Mouse (Mus musculus): ENCODE data around the gene Fn3krp.

Fn3krp gene

GRCm38 (mm10) chr11:121420830-121421552 lies at the start of gene Fn3krp:
Fn3krp (plus strand) TSS chr11:121421401.
- peak; percentile 93 for DNase-seq (ENCODE audit: extremely low spot score, low read depth, low spot score)

- no peak for DNase-seq (ENCODE audit: extremely low spot score, low read depth, low spot score)
These were observed 47.9 kb upstream of the Fn3krp start for GRCm38 (mm10) chr11:121373305-121373704.

GRCm38 (mm10) chr11:121378644-121379043 lies 42.6 kb upstream of the Fn3krp start:
- no peak for DNase-seq (ENCODE audit: extremely low spot score, low read depth, low spot score)

DNA sequence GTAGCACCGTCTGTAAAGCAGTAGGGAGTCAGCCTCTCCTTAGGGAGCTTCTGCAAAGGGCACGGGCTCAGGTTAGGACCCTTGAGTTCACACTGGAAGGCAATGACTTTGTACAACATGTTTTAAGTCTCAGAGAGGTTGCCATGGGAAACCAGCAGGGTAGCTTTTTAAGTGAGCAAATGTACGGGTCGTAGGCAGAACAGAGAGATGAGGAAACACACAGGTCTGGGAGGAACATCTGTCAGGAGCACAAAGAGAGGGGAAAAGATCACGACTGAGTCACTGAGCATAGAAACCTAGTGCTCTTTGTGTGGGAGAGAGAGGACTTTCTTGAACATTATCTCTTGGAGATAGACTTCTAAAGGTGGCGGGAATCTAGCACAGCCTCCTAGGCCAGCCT lies 40.9 kb upstream of the Fn3krp start:
- DNase-seq (ENCODE audit: extremely low spot score, low read depth, low spot score): no peak

GRCm38 (mm10) chr11:121387750-121388553 lies 33.2 kb upstream of the Fn3krp start, which contains the start of gene Rab40b:
Rab40b (minus strand) TSS chr11:121388251.
- DNase-seq (ENCODE audit: extremely low spot score, low read depth, low spot score): peak; percentile 70

GRCm38 (mm10) chr11:121388554-121388945 lies 32.7 kb upstream of the Fn3krp start:
- no peak for DNase-seq (ENCODE audit: extremely low spot score, low read depth, low spot score)

DNA sequence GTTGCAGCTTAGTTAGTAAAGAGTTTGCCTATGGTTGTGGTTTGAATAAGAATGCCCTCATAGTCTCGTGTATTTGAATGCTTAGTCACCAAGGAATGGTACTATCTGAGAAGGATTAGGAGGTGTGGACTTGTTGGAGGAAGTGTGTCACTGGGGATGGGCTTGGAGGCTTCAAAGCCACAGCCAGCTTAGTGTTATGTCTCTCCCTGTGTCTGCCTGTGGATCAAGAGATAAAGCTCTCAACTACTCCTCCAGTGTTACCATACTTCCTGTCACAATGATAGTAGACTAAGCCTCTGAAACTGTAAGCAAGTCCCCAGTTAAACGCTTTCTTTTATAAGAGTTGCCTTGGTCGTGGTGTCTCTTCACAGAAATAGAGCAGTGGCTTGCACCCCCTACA lies 30.4 kb upstream of the Fn3krp start:
- no peak for DNase-seq (ENCODE audit: extremely low spot score, low read depth, low spot score)

GRCm38 (mm10) chr11:121392405-121392804 lies 28.8 kb upstream of the Fn3krp start:
- DNase-seq (ENCODE audit: extremely low spot score, low read depth, low spot score): no peak

DNA sequence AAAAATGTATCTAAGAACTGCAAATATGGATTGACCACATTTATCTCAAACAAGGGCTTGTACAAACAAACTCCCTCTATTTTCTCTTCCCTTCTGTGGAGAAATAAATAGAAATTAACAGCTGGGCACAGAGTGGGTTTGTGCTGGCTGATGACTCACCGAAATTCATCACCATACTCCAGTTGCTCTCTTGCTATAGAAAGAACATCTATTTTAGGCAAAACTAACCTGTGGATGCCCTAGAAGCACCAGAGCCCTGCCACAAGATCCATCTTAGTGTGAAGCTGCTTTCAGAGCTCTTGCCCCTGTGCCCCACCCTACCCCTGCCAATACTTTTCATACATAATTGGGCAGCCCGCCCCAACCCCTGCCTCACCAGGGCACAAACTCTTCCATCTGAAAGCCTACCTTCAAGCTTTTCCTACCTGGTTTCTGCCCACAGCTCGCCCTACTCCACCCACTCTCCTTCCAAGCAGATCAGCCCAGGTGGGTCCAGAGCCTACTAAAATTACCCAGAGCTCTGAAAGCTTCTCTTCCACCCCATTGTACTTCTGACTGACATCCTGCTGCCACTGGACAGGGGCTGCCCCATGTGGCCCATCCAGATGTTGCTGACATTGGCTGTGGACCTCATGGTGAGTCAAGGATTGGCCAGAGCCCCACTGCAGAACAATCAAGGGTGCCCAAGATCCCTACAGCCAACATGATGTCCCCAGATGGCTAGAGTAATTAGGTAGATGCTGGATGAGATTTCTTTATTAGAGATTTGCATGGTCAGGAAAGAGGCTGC lies 13.6 kb upstream of the Fn3krp start:
- no peak for DNase-seq (ENCODE audit: extremely low spot score, low read depth, low spot score)

- no peak for DNase-seq (ENCODE audit: extremely low spot score, low read depth, low spot score)
These were observed 6.4 kb upstream of the Fn3krp start for GRCm38 (mm10) chr11:121414762-121415161.

DNA sequence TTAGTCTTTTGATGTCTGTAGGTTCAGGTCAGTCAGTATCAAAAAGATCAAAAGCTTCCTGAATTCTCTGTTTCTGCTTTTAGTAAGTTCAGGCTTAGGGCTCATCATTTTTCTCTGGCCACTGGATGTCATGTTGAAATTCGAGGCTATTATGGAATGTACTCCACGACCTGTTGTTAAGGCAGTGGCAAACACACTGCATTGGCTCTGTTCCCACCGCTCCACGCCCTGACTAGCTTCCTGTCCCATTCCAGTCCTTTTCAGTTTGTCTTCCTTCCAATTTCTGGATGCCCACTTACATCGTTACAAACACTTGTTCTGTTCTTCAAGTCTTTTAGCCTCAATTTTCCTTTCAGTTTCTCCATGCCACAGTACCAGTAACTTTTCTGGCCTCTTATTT lies 5.8 kb upstream of the Fn3krp start:
- no peak for DNase-seq (ENCODE audit: extremely low spot score, low read depth, low spot score)

- DNase-seq (ENCODE audit: extremely low spot score, low read depth, low spot score): no peak
These were observed 3.2 kb upstream of the Fn3krp start for GRCm38 (mm10) chr11:121417971-121418370.

DNA sequence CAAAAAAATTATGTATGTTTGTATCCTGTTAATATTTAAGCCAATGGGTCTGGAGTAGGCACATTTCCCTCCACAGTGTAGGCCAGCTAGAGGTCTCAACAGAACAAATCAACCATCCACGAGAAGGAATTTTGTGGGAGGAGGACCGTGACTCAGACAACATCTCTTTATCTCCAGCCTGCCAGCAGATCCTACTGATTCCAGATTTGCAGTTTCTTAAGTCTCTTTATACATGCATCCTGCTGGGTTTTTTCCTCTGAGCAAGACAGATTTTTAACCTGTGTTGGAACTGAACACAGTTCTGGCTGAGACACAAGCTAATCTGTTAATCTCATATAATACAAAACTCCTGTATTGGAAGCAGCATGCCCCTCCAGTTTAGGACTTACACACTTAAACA lies 2.3 kb upstream of the Fn3krp start:
- no peak for DNase-seq (ENCODE audit: extremely low spot score, low read depth, low spot score)

- no peak for DNase-seq (ENCODE audit: extremely low spot score, low read depth, low spot score)
These were observed 822 bp upstream of the Fn3krp start for GRCm38 (mm10) chr11:121420379-121420778.

- no peak for DNase-seq (ENCODE audit: extremely low spot score, low read depth, low spot score)
These were observed 462 bp downstream of the Fn3krp start for GRCm38 (mm10) chr11:121421553-121422173.

DNA sequence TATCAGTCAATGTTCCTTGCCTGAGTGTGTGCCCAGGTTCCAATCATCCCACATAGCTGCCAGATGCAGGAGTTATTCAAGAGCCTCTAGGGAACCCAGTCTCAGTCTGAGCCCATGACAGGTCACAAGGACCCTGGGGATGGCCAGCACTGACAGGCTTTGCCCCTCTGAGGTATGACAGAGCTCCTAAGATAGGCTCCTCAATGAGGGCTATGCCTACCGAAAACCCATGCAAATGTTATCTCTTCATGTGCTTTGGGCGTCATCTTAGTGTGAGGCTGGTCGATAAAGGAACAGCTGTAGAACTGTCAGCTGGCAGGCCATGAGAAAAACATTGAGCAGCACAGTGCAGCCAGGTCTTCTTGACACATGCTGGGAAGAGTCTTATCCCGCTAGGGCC lies 12.2 kb downstream of the Fn3krp start:
- no peak for DNase-seq (ENCODE audit: extremely low spot score, low read depth, low spot score)

DNA sequence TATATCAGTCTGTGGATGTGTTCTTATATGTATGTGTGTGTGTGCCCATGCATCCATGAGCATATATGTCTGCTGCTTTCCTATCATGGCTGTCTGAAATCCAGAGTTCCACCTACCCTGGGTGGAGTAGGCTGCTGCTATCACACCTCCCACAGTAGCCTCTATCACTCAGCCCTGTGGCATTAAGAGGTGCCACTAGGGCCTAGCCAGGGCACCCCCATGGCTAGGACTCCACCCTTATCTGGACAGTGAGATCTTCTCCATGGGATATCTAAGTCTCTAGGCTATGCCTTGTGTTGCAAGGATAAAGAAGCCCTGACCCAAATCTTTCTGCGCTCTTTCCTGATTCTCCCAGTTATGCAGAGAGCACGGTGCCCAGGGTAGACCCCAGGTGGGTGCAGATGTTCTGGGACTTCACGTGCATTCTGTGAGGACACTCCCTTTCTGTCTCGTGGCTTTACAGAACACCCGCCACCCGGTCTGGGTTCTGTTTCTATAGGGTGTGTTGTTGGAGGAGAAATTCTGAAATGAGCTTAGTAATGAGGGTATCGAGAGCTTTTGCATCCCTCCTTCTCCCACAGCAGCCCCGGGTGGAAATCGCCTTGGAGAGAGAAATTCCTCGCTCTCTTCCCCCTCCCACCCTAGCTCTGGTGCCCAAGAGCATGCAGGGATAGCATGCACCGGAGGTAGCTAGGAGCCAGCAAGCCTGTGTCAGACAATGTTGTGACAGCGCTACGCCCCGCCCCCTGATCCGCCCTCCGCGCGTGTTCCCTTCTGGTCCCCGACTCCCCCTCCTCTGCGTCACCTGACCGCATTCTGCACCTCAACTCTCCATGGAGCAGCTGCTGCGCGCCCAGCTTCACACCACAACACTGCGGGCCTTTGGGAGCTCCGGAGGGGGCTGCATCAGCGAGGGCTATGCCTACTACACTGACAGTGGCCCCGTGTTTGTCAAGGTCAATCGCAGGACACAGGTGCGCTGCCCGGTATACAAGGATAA lies 13.3 kb downstream of the Fn3krp start, which contains the start of gene Fn3k:
TSS of gene Fn3k (plus strand) at position 758 of the 1,000 bp plus-strand sequence.
- no peak for DNase-seq (ENCODE audit: extremely low spot score, low read depth, low spot score)

GRCm38 (mm10) chr11:121437236-121437635 lies 16.0 kb downstream of the Fn3krp start:
- DNase-seq (ENCODE audit: extremely low spot score, low read depth, low spot score): no peak

DNA sequence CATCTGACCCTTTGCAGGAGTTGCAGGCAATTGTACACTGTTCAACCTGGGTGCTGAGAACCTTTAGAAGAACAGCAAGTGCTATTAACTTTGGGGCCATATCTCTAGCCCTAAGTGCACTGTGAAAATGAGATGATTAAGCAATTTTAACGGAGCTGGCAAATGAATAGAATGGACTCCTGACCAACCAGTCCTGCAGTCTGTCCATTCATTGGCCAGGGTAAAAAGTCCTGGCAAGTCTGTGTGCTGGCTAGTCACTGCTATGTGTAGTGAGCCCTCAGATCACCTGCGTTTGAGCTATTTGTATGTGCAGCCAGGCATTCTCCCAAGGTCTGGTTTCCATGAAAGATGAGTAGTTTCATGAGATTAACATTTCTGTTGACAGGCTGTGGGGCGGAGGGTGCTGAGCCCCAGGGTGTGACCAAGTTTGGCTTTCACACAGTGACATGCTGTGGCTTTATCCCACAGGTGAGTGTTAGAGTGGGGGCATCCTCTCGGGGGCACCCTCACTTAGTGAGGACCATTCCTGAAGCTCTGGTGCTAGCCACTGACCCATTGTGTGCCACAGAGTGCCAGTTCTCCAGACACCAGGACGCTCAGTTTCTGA lies 18.6 kb downstream of the Fn3krp start:
- no peak for DNase-seq (ENCODE audit: extremely low spot score, low read depth, low spot score)

Measured in hindlimb bud, embryonic 11.5 days (tissue).